Mouse (Mus musculus): ENCODE results near the gene Ces3b.
"Not testable (repeated sequence)": the region's sequence is repeated elsewhere in the genome, so short reads cannot be mapped to it uniquely, and the experiment has no call there.

Ces3b gene

GRCm38 (mm10) chr8:105083449-105084050, at the start of gene Ces3b:
Ces3b (plus strand) TSS chr8:105083753.
- no peak for DNase-seq (ENCODE audit: low spot score)

DNA sequence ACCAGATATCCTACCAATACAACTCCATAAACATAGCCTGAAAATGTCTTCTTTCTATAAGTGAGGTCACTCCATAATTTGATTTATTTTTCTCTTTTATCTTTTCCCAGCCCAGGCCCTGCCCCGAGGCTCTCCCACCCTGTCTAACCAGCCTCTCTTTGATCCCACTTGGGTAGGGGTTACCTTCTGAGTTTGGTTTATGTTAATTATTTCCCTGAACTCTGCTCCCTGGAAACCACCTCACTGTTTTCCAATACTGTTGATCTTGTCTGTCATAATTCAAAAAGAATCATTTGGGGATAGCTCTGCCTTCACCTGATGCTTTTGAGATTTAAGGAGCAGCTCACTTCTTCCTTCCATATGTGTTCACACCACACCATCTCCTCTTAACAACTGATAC, 40.0 kb upstream of the Ces3b start:
- DNase-seq (ENCODE audit: low spot score) = no peak

- DNase-seq (ENCODE audit: low spot score) = no peak
Observed at GRCm38 (mm10) chr8:105045824-105046401, 37.6 kb upstream of the Ces3b start.

DNA sequence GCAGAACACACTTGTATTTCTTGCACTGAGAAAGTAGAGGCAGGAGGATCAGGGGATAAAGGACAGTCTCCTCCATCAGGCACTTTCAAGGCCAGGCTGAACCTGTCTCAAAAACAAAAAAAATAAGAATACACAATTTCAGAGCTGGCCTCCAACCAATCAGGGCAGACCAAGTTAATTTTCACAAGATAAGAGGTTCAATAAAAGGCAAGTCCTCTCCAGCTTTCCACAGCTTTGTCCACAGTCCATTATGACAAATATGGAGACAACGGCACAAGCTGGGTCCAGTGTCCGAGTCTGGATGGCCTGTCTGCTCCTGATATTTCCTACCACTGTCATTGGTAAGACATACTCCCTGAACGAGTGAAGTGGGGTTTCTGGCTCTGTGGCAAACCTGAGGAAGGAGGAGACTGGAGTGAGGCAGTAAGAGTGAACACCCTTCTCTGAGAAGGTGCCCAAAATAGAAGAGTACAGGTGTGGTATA, 35.1 kb upstream of the Ces3b start, which contains the start of gene Ces3a:
TSS of gene Ces3a (plus strand) at position 231 of the 484 bp plus-strand sequence.
- no peak for DNase-seq (ENCODE audit: low spot score)

- DNase-seq (ENCODE audit: low spot score) = no peak
Observed at GRCm38 (mm10) chr8:105056211-105056610, 27.3 kb upstream of the Ces3b start.

- DNase-seq (ENCODE audit: low spot score) = no peak
Observed at GRCm38 (mm10) chr8:105060056-105060455, 23.5 kb upstream of the Ces3b start.

DNA sequence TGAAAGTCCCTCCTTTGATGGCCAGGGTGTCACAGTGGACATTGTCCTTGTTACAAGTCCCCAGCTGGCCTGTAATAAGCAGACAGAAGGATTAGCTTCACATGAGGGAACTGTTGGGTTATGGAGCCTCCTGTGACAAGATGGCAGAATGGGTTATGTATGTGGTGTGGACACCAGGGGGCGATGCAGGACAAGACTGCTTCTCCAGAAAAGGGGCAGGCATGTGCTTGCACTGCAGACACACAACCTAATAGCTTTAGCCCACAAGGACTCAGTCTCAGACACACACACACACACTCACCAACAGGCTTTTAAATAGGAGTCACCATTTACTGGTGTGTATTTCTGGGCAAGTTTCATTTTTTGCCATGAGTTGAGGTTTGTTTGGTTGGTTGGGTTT, 16.8 kb upstream of the Ces3b start:
- no peak for DNase-seq (ENCODE audit: low spot score)

GRCm38 (mm10) chr8:105067905-105068304, 15.6 kb upstream of the Ces3b start:
- DNase-seq (ENCODE audit: low spot score) = not testable (repeated sequence)

- no peak for DNase-seq (ENCODE audit: low spot score)
Observed at GRCm38 (mm10) chr8:105068971-105069370, 14.6 kb upstream of the Ces3b start.

DNA sequence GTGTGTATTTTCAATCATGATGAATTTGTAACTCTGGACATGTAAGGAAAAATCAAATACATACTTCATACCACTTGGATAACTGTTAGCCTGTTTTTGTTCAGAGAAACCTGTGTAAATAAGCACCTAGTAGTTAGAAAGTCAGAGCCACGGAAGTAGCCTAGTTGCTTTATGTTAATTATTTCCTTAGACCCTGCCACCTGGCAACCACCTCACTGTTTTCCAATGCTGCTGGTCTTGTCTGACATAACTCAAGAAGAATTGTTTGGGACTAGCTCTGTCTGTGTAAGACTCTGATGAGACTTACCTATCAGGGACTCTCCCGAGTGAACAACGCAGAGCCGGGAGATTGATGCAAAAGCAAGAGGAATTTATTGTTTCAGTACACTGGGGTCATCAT, 7.0 kb upstream of the Ces3b start:
- DNase-seq (ENCODE audit: low spot score) = no peak

- no peak for DNase-seq (ENCODE audit: low spot score)
Observed at GRCm38 (mm10) chr8:105077071-105077470, 6.5 kb upstream of the Ces3b start.

- DNase-seq (ENCODE audit: low spot score) = no peak
Observed at GRCm38 (mm10) chr8:105078591-105078990, 5.0 kb upstream of the Ces3b start.

GRCm38 (mm10) chr8:105080814-105081336, 2.7 kb upstream of the Ces3b start:
- no peak for DNase-seq (ENCODE audit: low spot score)

DNA sequence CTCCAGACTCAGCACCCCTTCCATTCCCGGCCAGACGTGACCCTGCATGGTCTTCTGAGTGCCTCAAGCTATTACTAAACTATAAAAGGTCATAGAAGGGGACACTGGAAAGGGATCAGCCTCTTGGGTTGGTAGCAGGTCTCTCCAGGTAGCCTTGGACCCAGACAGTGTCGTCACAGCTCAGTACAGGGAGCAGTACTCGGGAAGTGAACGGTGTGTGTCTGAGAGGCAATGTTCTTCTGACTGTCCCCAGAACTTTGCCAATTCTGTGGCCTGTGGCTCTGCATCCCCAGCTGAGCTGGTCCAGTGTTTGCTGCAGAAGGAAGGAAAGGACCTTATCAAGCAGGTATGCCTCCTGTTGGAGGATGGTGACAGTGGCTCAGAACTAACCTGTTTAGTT, 4.6 kb downstream of the Ces3b start:
- not testable (repeated sequence) for DNase-seq (ENCODE audit: low spot score)

GRCm38 (mm10) chr8:105088581-105088980, 5.0 kb downstream of the Ces3b start:
- no peak for DNase-seq (ENCODE audit: low spot score)

DNA sequence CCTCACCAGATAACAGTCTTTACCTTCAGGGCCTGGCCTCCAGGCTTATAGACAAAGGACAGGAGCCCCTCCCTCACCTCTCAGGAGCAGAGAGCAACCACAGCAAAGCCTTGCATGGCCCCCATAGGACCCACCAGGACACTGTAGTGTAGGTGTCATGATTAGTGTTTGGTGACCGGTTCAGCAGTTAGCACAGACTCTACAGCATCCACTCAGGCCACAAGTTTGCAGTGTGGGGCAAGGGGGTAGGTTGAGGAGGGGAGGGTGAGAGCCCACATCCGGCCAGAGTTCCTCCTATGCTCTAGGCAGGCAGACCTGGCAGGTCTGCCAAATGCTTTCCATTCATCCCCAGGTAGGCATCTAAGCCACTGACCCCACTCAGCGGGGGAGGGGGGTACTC, 10.4 kb downstream of the Ces3b start:
- no peak for DNase-seq (ENCODE audit: low spot score)

GRCm38 (mm10) chr8:105102101-105102785, 18.7 kb downstream of the Ces3b start:
- not testable (repeated sequence) for DNase-seq (ENCODE audit: low spot score)

DNA sequence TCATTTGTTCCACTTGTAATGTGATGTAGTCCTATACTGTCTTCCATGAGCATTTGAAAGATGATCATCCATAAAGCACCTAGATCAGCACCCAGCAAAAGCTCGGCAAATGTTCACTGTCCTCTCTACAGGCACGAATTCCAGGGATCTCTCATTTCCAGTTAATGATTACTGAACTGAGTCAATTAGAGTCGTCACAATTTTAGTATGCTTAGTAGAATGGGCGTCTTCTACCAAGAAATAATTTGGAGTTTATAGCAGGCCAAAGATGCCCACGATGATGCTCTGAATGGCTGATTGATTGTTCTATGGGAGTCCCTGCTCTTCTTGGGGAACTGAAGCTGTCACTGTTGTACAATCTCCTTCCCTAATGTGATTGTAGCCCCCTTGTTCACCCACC, 20.1 kb downstream of the Ces3b start:
- not testable (repeated sequence) for DNase-seq (ENCODE audit: low spot score)

DNA sequence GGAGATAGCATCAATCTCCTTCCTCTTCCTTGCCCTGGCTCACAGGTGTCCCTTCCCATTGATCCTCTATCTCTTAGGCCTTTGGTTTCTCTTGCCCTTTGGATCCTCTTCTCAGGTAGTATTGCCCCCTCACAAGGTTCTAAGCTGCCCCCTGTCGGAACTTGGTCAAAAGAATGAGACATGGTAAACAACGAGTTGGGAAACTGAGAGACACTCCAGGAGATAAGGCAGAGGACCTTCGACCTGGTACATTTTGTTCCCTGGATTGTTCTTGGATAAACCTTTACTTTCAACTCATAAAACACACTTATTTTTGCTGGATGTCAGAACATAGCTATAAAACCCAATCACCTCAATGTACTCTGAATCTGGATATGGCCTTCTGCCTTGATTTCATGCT, 20.7 kb downstream of the Ces3b start:
- DNase-seq (ENCODE audit: low spot score) = no peak

DNA sequence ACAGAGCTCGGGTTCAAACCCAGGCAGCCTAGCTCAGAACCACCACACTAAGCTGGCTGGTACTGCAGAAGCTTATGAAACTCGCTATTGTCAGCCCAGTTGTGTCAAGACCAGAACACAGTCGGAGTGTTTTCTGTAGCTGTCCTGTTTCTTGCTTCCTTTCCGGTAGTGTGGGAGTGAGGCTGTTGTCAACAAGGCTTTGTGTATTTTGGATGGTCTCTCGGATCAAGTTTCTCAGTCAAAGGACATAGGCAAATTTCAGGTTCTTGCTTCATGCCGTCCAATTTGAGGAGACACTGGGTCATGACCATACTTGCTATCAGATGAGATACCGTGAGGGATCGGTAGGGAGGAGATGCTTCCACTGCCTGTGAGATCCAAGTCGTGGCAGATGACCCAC, 46.3 kb downstream of the Ces3b start:
- no peak for DNase-seq (ENCODE audit: low spot score)

- no peak for DNase-seq (ENCODE audit: low spot score)
Observed at GRCm38 (mm10) chr8:105131509-105131908, 48.0 kb downstream of the Ces3b start, which contains the start of gene Ces4a. Ces4a (plus strand) TSS chr8:105131800.

- DNase-seq (ENCODE audit: low spot score) = peak; percentile 43
Observed at GRCm38 (mm10) chr8:105138423-105138822, 54.9 kb downstream of the Ces3b start.

DNA sequence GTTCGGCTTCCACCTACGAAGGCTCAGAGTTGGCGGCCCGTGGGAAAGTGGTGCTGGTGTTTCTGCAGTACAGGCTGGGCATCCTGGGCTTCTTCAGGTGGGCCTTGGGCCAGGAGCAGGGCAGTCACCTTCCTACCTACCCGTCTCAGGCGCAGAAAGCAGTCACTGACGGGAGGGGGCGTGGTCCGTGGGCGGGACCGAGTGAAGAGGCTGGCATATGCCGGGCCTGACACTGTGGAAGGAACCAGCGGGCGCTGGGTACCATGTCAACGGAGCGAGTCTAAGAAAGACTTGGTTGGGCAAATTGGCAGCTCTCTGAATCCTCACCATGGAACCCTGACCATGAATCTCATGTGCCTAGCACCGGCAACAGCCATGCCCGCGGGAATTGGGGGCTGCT, 58.8 kb downstream of the Ces3b start:
- DNase-seq (ENCODE audit: low spot score) = no peak

All from ovary, postnatal 10 days (tissue).